ENCODE assay signal across 14 mouse cellular contexts in genomic region chr2:69086505-69087260, GRCm38 (mm10). TPM values are rescaled to one million over a fixed set of nuclear protein-coding genes. Genes with fewer than 3 reads are reported as not detected.
DNase-seq lines count a peak whose midpoint lies in the region; ATAC-seq lines count a peak whose summit lies in the region.
"Had no signal": no experiment of that assay in that cellular context is flagged by ENCODE, and none has a peak within 500 bp of the region (broad histone marks: within the 10 kb centered on the region; RNA-seq: fewer than 3 reads in every experiment).

No protein-coding gene starts in this region.

- H3K4me3 ChIP-seq in embryonic facial prominence, embryonic 11.5 days (ENCODE audit: low read depth, low read length), result no peak overlapping the region
- no peak overlapping the region for H3K4me3 ChIP-seq in hindbrain, embryonic 11.5 days (ENCODE audit: low read depth, low read length)
- H3K4me3 ChIP-seq in midbrain, embryonic 16.5 days (ENCODE audit: low read depth, low read length), result no peak overlapping the region
- H3K4me3 ChIP-seq in heart, embryonic 12.5 days, result no peak overlapping the region
- H3K4me3 ChIP-seq: limb, embryonic 13.5 days had no signal

- H3K27ac ChIP-seq in embryonic facial prominence, embryonic 11.5 days (replicated peaks; ENCODE audit: low read depth, low read length), result no peak overlapping the region
- H3K27ac ChIP-seq in hindbrain, embryonic 11.5 days (ENCODE audit: low read depth, low read length), result 0 out of 2 replicates have a peak overlapping the region, but pooled peaks have one; percentile 2
- H3K27ac ChIP-seq in midbrain, embryonic 16.5 days (ENCODE audit: low read length), result no peak overlapping the region; the same call in 1 of the 2 replicates
- H3K27ac ChIP-seq in heart, embryonic 12.5 days (ENCODE audit: poor library complexity, severe bottlenecking), result no peak overlapping the region
- H3K27ac ChIP-seq: limb, embryonic 13.5 days had no signal

- no peaks in the 10 kb centered on the region for H3K27me3 ChIP-seq in embryonic facial prominence, embryonic 11.5 days (ENCODE audit: control insufficient read depth, insufficient read depth, low read length)
- H3K27me3 ChIP-seq in hindbrain, embryonic 11.5 days (ENCODE audit: control insufficient read depth, insufficient read depth, low read length), result no peaks in the 10 kb centered on the region
- no peaks in the 10 kb centered on the region for H3K27me3 ChIP-seq in midbrain, embryonic 16.5 days (ENCODE audit: control insufficient read depth, insufficient read depth, low read depth, low read length)
- no peaks in the 10 kb centered on the region for H3K27me3 ChIP-seq in heart, embryonic 12.5 days (replicated peaks)
- H3K27me3 ChIP-seq: limb, embryonic 13.5 days had no signal

- ATAC-seq in cerebellum, adult (ENCODE audit: insufficient number of reproducible peaks, low FRiP score, low TSS enrichment), result no peak
- ATAC-seq in embryonic facial prominence, embryonic 11.5 days (replicated peaks; ENCODE audit: insufficient number of reproducible peaks, low FRiP score, low TSS enrichment, low read depth), result 0 out of 2 replicates have a peak, but pooled peaks have one; percentile 60
- peak; percentile 79 for ATAC-seq in hindbrain, embryonic 11.5 days (ENCODE audit: low FRiP score)
- ATAC-seq in midbrain, embryonic 16.5 days, result peak; percentile 76
- ATAC-seq in heart, embryonic 12.5 days (ENCODE audit: insufficient number of reproducible peaks, low FRiP score), result no peak
- ATAC-seq: intestine, embryonic 16.5 days had no signal

- no peaks in the 10 kb centered on the region for H3K36me3 ChIP-seq in embryonic facial prominence, embryonic 11.5 days (replicated peaks; ENCODE audit: control insufficient read depth, insufficient read depth, low read depth, low read length)
- H3K36me3 ChIP-seq in hindbrain, embryonic 11.5 days (ENCODE audit: control insufficient read depth, insufficient read depth, low read length), result no peaks in the 10 kb centered on the region
- no peaks in the 10 kb centered on the region for H3K36me3 ChIP-seq in midbrain, embryonic 16.5 days (ENCODE audit: control insufficient read depth, insufficient read depth, low read length)
- no peaks in the 10 kb centered on the region; the same call in 1 of the 2 replicates for H3K36me3 ChIP-seq in heart, embryonic 12.5 days

- no peak overlapping the region for H3K9ac ChIP-seq in embryonic facial prominence, embryonic 11.5 days (replicated peaks; ENCODE audit: low read length)
- H3K9ac ChIP-seq in hindbrain, embryonic 11.5 days (ENCODE audit: low read depth, low read length), result no peak overlapping the region
- H3K9ac ChIP-seq in midbrain, embryonic 16.5 days (ENCODE audit: low read depth, low read length), result no peak overlapping the region
- H3K9ac ChIP-seq in heart, embryonic 12.5 days, result no peak overlapping the region
- H3K9ac ChIP-seq: limb, embryonic 13.5 days had no signal

- H3K4me1 ChIP-seq in embryonic facial prominence, embryonic 11.5 days (ENCODE audit: control insufficient read depth, insufficient read depth, low read length), result no peaks in the 10 kb centered on the region; the same call in 1 of the 2 replicates
- no peaks in the 10 kb centered on the region; the same call in 1 of the 2 replicates for H3K4me1 ChIP-seq in hindbrain, embryonic 11.5 days (replicated peaks; ENCODE audit: control insufficient read depth, insufficient read depth, low read length)
- H3K4me1 ChIP-seq in midbrain, embryonic 16.5 days (ENCODE audit: control insufficient read depth, insufficient read depth, low read length), result peaks cover 17% of the 10 kb centered on the region
- H3K4me1 ChIP-seq in heart, embryonic 12.5 days (replicated peaks), result peaks cover 13% of the 10 kb centered on the region

- WGBS in embryonic facial prominence, embryonic 11.5 days, result 42% methylated on average over 8 of the region's 8 CpGs
- 44% methylated on average over 8 of the region's 8 CpGs for WGBS in hindbrain, embryonic 11.5 days
- WGBS in midbrain, embryonic 16.5 days, result 15% methylated on average over 8 of the region's 8 CpGs
- WGBS in heart, embryonic 12.5 days, result 52% methylated on average over 8 of the region's 8 CpGs

- DNase-seq in cerebellum, postnatal 10 days, result peak; percentile 46 to 47
- DNase-seq in embryonic facial prominence, embryonic 11.5 days (ENCODE audit: low spot score), result peak; percentile 47
- peak; percentile 56 for DNase-seq in hindbrain, embryonic 11.5 days (ENCODE audit: low spot score)
- DNase-seq in kidney, postnatal 4 days, result no peak
- DNase-seq in cerebellum, adult 11 months, result no peak
- DNase-seq: layer of hippocampus, adult 9-11 months; lung, postnatal 14 days; thymus, postnatal 36 days had no signal

- H3K4me2 ChIP-seq in embryonic facial prominence, embryonic 11.5 days (ENCODE audit: low read depth, low read length), result no peak overlapping the region
- no peak overlapping the region for H3K4me2 ChIP-seq in hindbrain, embryonic 11.5 days (replicated peaks; ENCODE audit: low read depth, low read length)
- H3K4me2 ChIP-seq in midbrain, embryonic 16.5 days (ENCODE audit: low read length), result no peak overlapping the region
- no peak overlapping the region for H3K4me2 ChIP-seq in heart, embryonic 12.5 days
- H3K4me2 ChIP-seq: limb, embryonic 13.5 days had no signal

- no peaks in the 10 kb centered on the region for H3K9me3 ChIP-seq in embryonic facial prominence, embryonic 11.5 days (replicated peaks; ENCODE audit: control insufficient read depth, low read length)
- no peaks in the 10 kb centered on the region for H3K9me3 ChIP-seq in hindbrain, embryonic 11.5 days (ENCODE audit: control insufficient read depth, low read length)
- H3K9me3 ChIP-seq in midbrain, embryonic 16.5 days (replicated peaks; ENCODE audit: control insufficient read depth, low read length, poor library complexity, severe bottlenecking), result no peaks in the 10 kb centered on the region
- no peaks in the 10 kb centered on the region for H3K9me3 ChIP-seq in heart, embryonic 12.5 days (replicated peaks)
- H3K9me3 ChIP-seq: G1E; limb, embryonic 13.5 days had no signal

RNA-seq across cellular contexts. Expression of gene Nostrin, which starts 48.9 kb away (rescaled TPM):
- polyA plus RNA-seq in embryonic facial prominence, embryonic 11.5 days (2014; fragmentation: Nextera tagmentation; extraction: Ambion mirVana), result 0.58 and 0.75 TPM in 2 replicates
- polyA plus RNA-seq in hindbrain, embryonic 11.5 days (2014; fragmentation: Nextera tagmentation; extraction: Ambion mirVana), result 0.68 and 0.74 TPM in 2 replicates
- polyA plus RNA-seq in midbrain, embryonic 16.5 days (2015; fragmentation: Nextera tagmentation; extraction: Ambion mirVana), result 1.5 and 2.0 TPM in 2 replicates
- 2.4 and 2.8 TPM in 2 replicates for polyA plus RNA-seq in heart, embryonic 12.5 days (2016; fragmentation: Nextera tagmentation; extraction: Ambion mirVana)
- polyA plus RNA-seq: G1E had no signal

Comparison
In these comparisons a context has a peak if more than half of its experiments do, and no peak if none do; other contexts are left out.
1. DNase-seq: peak in cerebellum, postnatal 10 days (2 of 2), embryonic facial prominence, embryonic 11.5 days (single experiment) and hindbrain, embryonic 11.5 days (single experiment); none in kidney, postnatal 4 days (0 of 2) and cerebellum, adult 11 months (single experiment).
2. ATAC-seq: peak in embryonic facial prominence, embryonic 11.5 days (single experiment), hindbrain, embryonic 11.5 days (single experiment) and midbrain, embryonic 16.5 days (single experiment); none in cerebellum, adult (single experiment) and heart, embryonic 12.5 days (single experiment).